In genomic region chr4:91371819-91372215, GRCm38 (mm10) we compare ENCODE assay signal across 8 mouse cellular contexts. TPM values are rescaled to one million over a fixed set of nuclear protein-coding genes. Genes with fewer than 3 reads are reported as not detected.
DNase-seq lines count a peak whose midpoint lies in the region; ATAC-seq and TF ChIP-seq lines count a peak whose summit lies in the region.

No protein-coding gene starts in this region.

- peak overlapping the region; percentile 78 for H3K4me2 ChIP-seq in midbrain, postnatal 0 days (ENCODE audit: low read depth, low read length, poor library complexity, severe bottlenecking)

- no peak for TF ChIP-seq POLR2A in liver, adult 2 months (IDR thresholded peaks at IDR 0.05; ENCODE audit: extremely low read depth, insufficient read depth, low read length)

- no peak overlapping the region for H3K27ac ChIP-seq in liver, adult 2 months (replicated peaks; ENCODE audit: insufficient read depth, low read depth, low read length)
- peak overlapping the region; percentile 77 for H3K27ac ChIP-seq in midbrain, postnatal 0 days (ENCODE audit: low read depth, low read length)

- H3K4me1 ChIP-seq in liver, adult 2 months (ENCODE audit: control insufficient read depth, insufficient read depth, low read length), result peaks cover 8% of the 10 kb centered on the region
- peaks cover 2% of the 10 kb centered on the region; the same call in 1 of the 2 replicates for H3K4me1 ChIP-seq in midbrain, postnatal 0 days (ENCODE audit: insufficient read depth, low read length)

- H3K9me3 ChIP-seq in midbrain, postnatal 0 days (ENCODE audit: low read length), result no peaks in the 10 kb centered on the region

- peak; percentile 64 for ATAC-seq in midbrain, postnatal 0 days (ENCODE audit: low FRiP score)

- H3K4me3 ChIP-seq in liver, adult 2 months (ENCODE audit: insufficient read depth, low read depth, low read length), result peak overlapping the region; percentile 1; the same call in 1 of the 2 replicates
- H3K4me3 ChIP-seq in midbrain, postnatal 0 days (ENCODE audit: low read depth, low read length), result peak overlapping the region; percentile 88

- H3K36me3 ChIP-seq in liver, adult 2 months (ENCODE audit: control insufficient read depth, insufficient read depth, low read length), result no peaks in the 10 kb centered on the region
- H3K36me3 ChIP-seq in midbrain, postnatal 0 days (ENCODE audit: insufficient read depth, low read length), result no peaks in the 10 kb centered on the region

- under 1% methylated on average over 40 of the region's 44 CpGs for WGBS in liver, adult 2 months
- under 1% methylated on average over 25 of the region's 44 CpGs for WGBS in midbrain, postnatal 0 days

- DNase-seq in adrenal gland, postnatal 36 days, result peak; percentile 72 to 73
- peak; percentile 77 to 91 for DNase-seq in cerebellum, postnatal 4 days (ENCODE audit: low spot score in 2 of 2)
- peak; percentile 19 for DNase-seq in gastrocnemius, postnatal 25 days
- peak; percentile 59 for DNase-seq in kidney, postnatal 10 days
- DNase-seq in liver, adult 2 months (ENCODE audit: extremely low read depth, low read depth, low spot score), result no peak
- DNase-seq in midbrain, postnatal 0 days (ENCODE audit: low spot score), result peak; percentile 89
- peak; percentile 88 for DNase-seq in testis, postnatal 14 days (ENCODE audit: low spot score)
- no peak for DNase-seq in B cell, adult 2 months

- no peaks in the 10 kb centered on the region; the same call in 1 of the 2 replicates for H3K79me2 ChIP-seq in liver, adult 2 months (ENCODE audit: control insufficient read depth, insufficient read depth, low read length)

- no peak overlapping the region for H3K9ac ChIP-seq in liver, adult 2 months (ENCODE audit: low read depth, low read length)
- H3K9ac ChIP-seq in midbrain, postnatal 0 days (replicated peaks; ENCODE audit: low read length, poor library complexity, severe bottlenecking), result peak overlapping the region; percentile 78

- no peak for TF ChIP-seq CTCF in liver, adult 2 months (IDR thresholded peaks at IDR 0.05; ENCODE audit: low read depth, low read length)
- TF ChIP-seq CTCF in midbrain, postnatal 0 days (IDR thresholded peaks at IDR 0.05), result no peak; the same call in 1 of the 2 replicates

- H3K27me3 ChIP-seq in liver, adult 2 months (ENCODE audit: control insufficient read depth, insufficient read depth, low read length), result peaks cover 21% of the 10 kb centered on the region
- no peaks in the 10 kb centered on the region for H3K27me3 ChIP-seq in midbrain, postnatal 0 days (ENCODE audit: insufficient read depth, low read length)

RNA-seq across cellular contexts. Expression of gene Elavl2, which starts 28.8 kb away (rescaled TPM):
- 1 to 10 TPM in 1 of 2 experiments, under 1 TPM in 1; 0.23 to 1.8 TPM for total RNA-seq in adrenal gland, postnatal 36 days (2021)
- total RNA-seq in gastrocnemius, postnatal 25 days (2021), result under 1 TPM; 0.56 to 0.74 TPM
- total RNA-seq in liver, adult 2 months (2014; rRNA removed), result 0.27 TPM in 1 of 2 replicates, not detected in the other
- polyA plus RNA-seq in liver, adult 2 months (2012; rRNA removed), result not detected in 2 replicates
- total RNA-seq in midbrain, postnatal 0 days (2014; rRNA removed), result 80.6 and 96.6 TPM in 2 replicates
- polyA plus RNA-seq in midbrain, postnatal 0 days (2015; fragmentation: Nextera tagmentation; extraction: Ambion mirVana), result 100.0 and 107 TPM in 2 replicates

Comparison
In these comparisons a context has a peak if more than half of its experiments do, and no peak if none do; other contexts are left out.
1. DNase-seq: peak in adrenal gland, postnatal 36 days (2 of 2), cerebellum, postnatal 4 days (2 of 2), gastrocnemius, postnatal 25 days (single experiment), kidney, postnatal 10 days (single experiment), midbrain, postnatal 0 days (single experiment) and testis, postnatal 14 days (single experiment); none in liver, adult 2 months (single experiment) and B cell, adult 2 months (0 of 2).
2. RNA of gene Elavl2, which starts 28.8 kb away (total RNA-seq): 80.6 to 96.6 TPM in midbrain, postnatal 0 days; 0.23 to 1.8 TPM in adrenal gland, postnatal 36 days, 0.56 to 0.74 TPM in gastrocnemius, postnatal 25 days and 0.27 TPM in liver, adult 2 months; every median in the first group is over 10 times any median in the second.